Mouse (Mus musculus) left cerebral cortex, adult 2 months (tissue): ENCODE data around the gene Nlgn3. TPM values are rescaled to one million over a fixed set of nuclear protein-coding genes. Genes with fewer than 3 reads are reported as not detected.

ENCODE experiments used
- DNase-seq, 2 experiments: peaks; one replicate each; pipeline ENCODE4 v3.0.0; 2021 to 2022; ENCODE audit warnings: low spot score in 2 of 2, mixed read lengths in 1 of 2; ENCODE audit errors: extremely low spot score in 1 of 2
- H3K27ac ChIP-seq: fragments of 200-600 bp; 2 replicates; pipeline ENCODE4 v1.8.1; 2022
- H3K4me3 ChIP-seq: fragments of 200-600 bp; 2 replicates; pipeline ENCODE4 v1.8.1; 2022
- CTCF ChIP-seq: fragments of 200-600 bp; IDR thresholded peaks from 2 replicates; pipeline ENCODE4 v1.8.1; 2022; ENCODE audit warnings: antibody characterized with exemption, mild to moderate bottlenecking, moderate library complexity
- intact Hi-C: fragments of 180-260 bp; cut with DNase I; formaldehyde crosslinking; loops from one replicate; pipeline ENCODE4 v1.15.1; 2025
- long read RNA-seq, 2 experiments: library from polyadenylated mRNA; stranded (forward); transcript quantifications; one replicate each; pipeline ENCODE4 v2.0.0; 2021; ENCODE audit warnings: borderline mapping rate in 2 of 2
- total RNA-seq, 2 experiments: library from RNA; stranded (reverse); gene quantifications; 2 replicates each; pipeline ENCODE4 v1.2.3; 2021

Gene Nlgn3
- 100 to 1,000 TPM; 159 to 160 TPM for total RNA-seq
- long read RNA-seq, experiment 1, full-length matches to known transcripts, result 67 of 99 reads
- long read RNA-seq, experiment 1, partial matches to known transcripts, result 2 of 99 reads
- long read RNA-seq, experiment 1, other reads (novel, unspliced or antisense), result 30 of 99 reads
- long read RNA-seq, experiment 2, full-length matches to known transcripts, result 23 of 44 reads
- long read RNA-seq, experiment 2, partial matches to known transcripts, result 4 of 44 reads
- long read RNA-seq, experiment 2, other reads (novel, unspliced or antisense), result 17 of 44 reads

- intact Hi-C loops, result no loop called here
- DNase-seq, result peak in 1 of 2 experiments; percentile 53
- no peak for TF ChIP-seq CTCF
- H3K4me3 ChIP-seq, result peak within 1 kb of the TSS; percentile 58
- peak within 1 kb of the TSS; percentile 84 for H3K27ac ChIP-seq
Measured at GRCm38 (mm10) chrX:101299055-101299454, at the start of gene Nlgn3. Gene Nlgn3 (plus strand): TSS chrX:101299168.

GRCm38 (mm10) chrX:101253952-101254729 is 44.8 kb upstream of the Nlgn3 start, which contains the start of gene Foxo4:
Gene Foxo4 (plus strand): TSS chrX:101254528.
- no peak for TF ChIP-seq CTCF
- Histone ChIP-seq H3K27ac (peak within 1 kb of the TSS; percentile 75), H3K4me3 (peak within 1 kb of the TSS; percentile 56)
- intact Hi-C loops, result loop anchor here (1.0 kb wide), 2 partner anchors 20 to 32 kb away; partner anchors contain the start of genes Med12 and Snx12
- peak; percentile 76 to 83 for DNase-seq

- intact Hi-C loops, result loop anchor here (1.0 kb wide), 2 partner anchors 20 to 32 kb away; partner anchors contain the start of genes Med12 and Snx12
- peak overlapping the region; percentile 56 for H3K4me3 ChIP-seq
- no peak for TF ChIP-seq CTCF
Measured at GRCm38 (mm10) chrX:101254740-101255139, 44.2 kb upstream of the Nlgn3 start.

GRCm38 (mm10) chrX:101256603-101257002 is 42.4 kb upstream of the Nlgn3 start:
- H3K4me3 ChIP-seq, result no peak overlapping the region
- intact Hi-C loops, result no loop called here
- no peak overlapping the region for H3K27ac ChIP-seq
- TF ChIP-seq CTCF, result no peak; the same call in none of the 2 replicates
- no peak for DNase-seq

More at GRCm38 (mm10) chrX:101254740-101255139, 44.2 kb upstream of the Nlgn3 start:
- peak overlapping the region; percentile 75; the same call in 1 of the 2 replicates for H3K27ac ChIP-seq
- DNase-seq, result no peak

GRCm38 (mm10) chrX:101260441-101261325 is 38.3 kb upstream of the Nlgn3 start:
- no peak overlapping the region for H3K27ac ChIP-seq
- intact Hi-C loops, result no loop called here

GRCm38 (mm10) chrX:101263892-101264291 is 35.1 kb upstream of the Nlgn3 start, which contains the start of gene Gm614:
Gene Gm614 (minus strand): TSS chrX:101263992.
- intact Hi-C loops, result no loop called here
- no peak within 1 kb of the TSS for H3K27ac ChIP-seq
- DNase-seq, result no peak
- no peak for TF ChIP-seq CTCF
- no peak within 1 kb of the TSS for H3K4me3 ChIP-seq

More at GRCm38 (mm10) chrX:101260441-101261325, 38.3 kb upstream of the Nlgn3 start:
- no peak overlapping the region for H3K4me3 ChIP-seq
- no peak for DNase-seq
- no peak for TF ChIP-seq CTCF

GRCm38 (mm10) chrX:101266631-101267030 is 32.3 kb upstream of the Nlgn3 start:
- Histone ChIP-seq H3K27ac (no peak overlapping the region), H3K4me3 (no peak overlapping the region)
- TF ChIP-seq CTCF, result no peak
- DNase-seq, result no peak
- intact Hi-C loops, result no loop called here

- Histone ChIP-seq H3K27ac (no peak within 1 kb of the TSS), H3K4me3 (no peak within 1 kb of the TSS)
- no peak for TF ChIP-seq CTCF
- DNase-seq, result no peak
- intact Hi-C loops, result no loop called here
Measured at GRCm38 (mm10) chrX:101268025-101268754, 30.8 kb upstream of the Nlgn3 start, which contains the start of gene Il2rg. Gene Il2rg (minus strand): TSS chrX:101268255.

GRCm38 (mm10) chrX:101268755-101269124 is 30.2 kb upstream of the Nlgn3 start, which contains the start of gene Gm20489:
Gene Gm20489 (minus strand): TSS chrX:101269023.
- Histone ChIP-seq H3K27ac (no peak within 1 kb of the TSS), H3K4me3 (no peak within 1 kb of the TSS)
- no peak for DNase-seq
- no peak for TF ChIP-seq CTCF
- intact Hi-C loops, result no loop called here

- no peak for TF ChIP-seq CTCF
- intact Hi-C loops, result loop anchor here (5.0 kb wide), 1 partner anchor 51 kb away; the partner anchor contains the start of gene Snx12
- Histone ChIP-seq H3K27ac (no peak overlapping the region), H3K4me3 (peak overlapping the region; percentile 60)
- no peak for DNase-seq
Measured at GRCm38 (mm10) chrX:101273410-101273809, 25.6 kb upstream of the Nlgn3 start.
